In genomic region chr2:154638521-154638920, GRCm38 (mm10) we compare ENCODE assay signal across 23 mouse cellular contexts. TPM values are rescaled to one million over a fixed set of nuclear protein-coding genes. Genes with fewer than 3 reads are reported as not detected.
DNase-seq lines count a peak whose midpoint lies in the region; ATAC-seq and TF ChIP-seq lines count a peak whose summit lies in the region.
"Had no signal": no experiment of that assay in that cellular context is flagged by ENCODE, and none has a peak within 500 bp of the region (broad histone marks: within the 10 kb centered on the region; RNA-seq: fewer than 3 reads in every experiment).

No protein-coding gene starts in this region.

- H3K27me3 ChIP-seq in lung, postnatal 0 days (replicated peaks; ENCODE audit: insufficient read depth, low read length), result no peaks in the 10 kb centered on the region
- no peaks in the 10 kb centered on the region for H3K27me3 ChIP-seq in hindbrain, embryonic 16.5 days (replicated peaks; ENCODE audit: control insufficient read depth, insufficient read depth, low read length)
- H3K27me3 ChIP-seq: embryonic facial prominence, embryonic 12.5 days; forebrain, embryonic 15.5 days; midbrain, embryonic 13.5 days; neural tube, embryonic 13.5 days had no signal

- no peak overlapping the region for H3K4me3 ChIP-seq in layer of hippocampus, adult 2 months
- no peak overlapping the region for H3K4me3 ChIP-seq in lung, postnatal 0 days (ENCODE audit: low read depth, low read length)
- H3K4me3 ChIP-seq in hindbrain, embryonic 16.5 days (ENCODE audit: low read length), result no peak overlapping the region
- H3K4me3 ChIP-seq: embryonic facial prominence, embryonic 12.5 days; forebrain, embryonic 15.5 days; heart, embryonic 10.5 days; hindbrain, embryonic 10.5 days; midbrain, embryonic 13.5 days; neural tube, embryonic 13.5 days had no signal

- H3K9ac ChIP-seq in lung, postnatal 0 days (replicated peaks; ENCODE audit: low read depth), result no peak overlapping the region
- H3K9ac ChIP-seq in hindbrain, embryonic 16.5 days (ENCODE audit: low read depth, low read length), result no peak overlapping the region
- H3K9ac ChIP-seq: embryonic facial prominence, embryonic 12.5 days; forebrain, embryonic 15.5 days; midbrain, embryonic 13.5 days; neural tube, embryonic 13.5 days had no signal

- TF ChIP-seq CTCF in layer of hippocampus, adult 2 months (conservative IDR thresholded peaks at IDR 0.05), result peak; percentile 44
- peak; percentile 20; the same call in 1 of the 2 replicates for TF ChIP-seq CTCF in lung, postnatal 0 days (IDR thresholded peaks at IDR 0.05)

- no peak overlapping the region for H3K4me2 ChIP-seq in lung, postnatal 0 days (replicated peaks; ENCODE audit: low read depth, low read length)
- H3K4me2 ChIP-seq in hindbrain, embryonic 16.5 days (ENCODE audit: low read length), result no peak overlapping the region
- H3K4me2 ChIP-seq: embryonic facial prominence, embryonic 12.5 days; forebrain, embryonic 15.5 days; midbrain, embryonic 13.5 days; neural tube, embryonic 13.5 days had no signal

- H3K27ac ChIP-seq in layer of hippocampus, adult 2 months, result no peak overlapping the region
- H3K27ac ChIP-seq in lung, postnatal 0 days (ENCODE audit: low read length), result no peak overlapping the region
- no peak overlapping the region for H3K27ac ChIP-seq in hindbrain, embryonic 16.5 days (ENCODE audit: low read depth, low read length)
- H3K27ac ChIP-seq: embryonic facial prominence, embryonic 12.5 days; forebrain, embryonic 15.5 days; heart, embryonic 10.5 days; hindbrain, embryonic 10.5 days; midbrain, embryonic 13.5 days; neural tube, embryonic 13.5 days had no signal

- ATAC-seq in lung, postnatal 0 days, result no peak
- no peak for ATAC-seq in hindbrain, embryonic 16.5 days
- ATAC-seq: forebrain, embryonic 15.5 days; midbrain, embryonic 13.5 days had no signal

- H3K9me3 ChIP-seq in lung, postnatal 0 days (ENCODE audit: low read length), result peaks cover 3% of the 10 kb centered on the region; the same call in 1 of the 2 replicates
- peaks cover 5% of the 10 kb centered on the region for H3K9me3 ChIP-seq in hindbrain, embryonic 16.5 days (ENCODE audit: control insufficient read depth, low read length)
- H3K9me3 ChIP-seq: forebrain, embryonic 15.5 days; neural tube, embryonic 13.5 days had no signal

- WGBS in lung, postnatal 0 days, result 98% methylated on average over 3 of the region's 3 CpGs
- 96% methylated on average over 3 of the region's 3 CpGs for WGBS in hindbrain, embryonic 16.5 days

- DNase-seq in layer of hippocampus, adult 2 months (ENCODE audit: low spot score in 2 of 2), result no peak
- no peak for DNase-seq in layer of hippocampus, adult 9-10 months (ENCODE audit: low spot score)
- no peak for DNase-seq in lung, postnatal 0 days (ENCODE audit: low spot score)
- no peak for DNase-seq in lung, adult 18-20 months
- DNase-seq in R1 (ENCODE audit: low read depth, low spot score), result peak; percentile 64
- no peak for DNase-seq in Muller cell, postnatal 12 days (ENCODE audit: inconsistent ontology term)
- DNase-seq: cerebellum, adult 8-10 months; gastrocnemius, postnatal 36 days; kidney, adult 8-10 months; kidney, postnatal 25 days; layer of hippocampus, adult 9-11 months; right cerebral cortex, adult 18-20 months; thymus, adult 18-20 months; thymus, postnatal 4 days had no signal

- TF ChIP-seq EP300 in lung, postnatal 0 days (IDR thresholded peaks at IDR 0.05), result no peak

- peaks cover 11% of the 10 kb centered on the region; the same call in 1 of the 2 replicates for H3K36me3 ChIP-seq in lung, postnatal 0 days (ENCODE audit: insufficient read depth, low read length)
- peaks cover 44% of the 10 kb centered on the region for H3K36me3 ChIP-seq in hindbrain, embryonic 16.5 days (ENCODE audit: control insufficient read depth, insufficient read depth, low read length)

- no peaks in the 10 kb centered on the region for H3K4me1 ChIP-seq in lung, postnatal 0 days (ENCODE audit: insufficient read depth, low read depth, low read length)
- no peaks in the 10 kb centered on the region for H3K4me1 ChIP-seq in hindbrain, embryonic 16.5 days (ENCODE audit: control insufficient read depth, insufficient read depth, low read depth, low read length)
- H3K4me1 ChIP-seq: embryonic facial prominence, embryonic 12.5 days; forebrain, embryonic 15.5 days; heart, embryonic 10.5 days; midbrain, embryonic 13.5 days; neural tube, embryonic 13.5 days had no signal

RNA-seq across cellular contexts. Expression of gene Chmp4b, which starts 13.0 kb away (rescaled TPM):
- 100 to 1,000 TPM; 206 to 215 TPM for total RNA-seq in layer of hippocampus, adult 2 months (2021)
- polyA plus RNA-seq in lung, postnatal 0 days (2015; fragmentation: Nextera tagmentation; extraction: Ambion mirVana), result 33.1 and 33.7 TPM in 2 replicates
- polyA plus RNA-seq in hindbrain, embryonic 16.5 days (2015; fragmentation: Nextera tagmentation; extraction: Ambion mirVana), result 23.0 and 32.2 TPM in 2 replicates

RNA-seq across cellular contexts. Expression of gene 4930519P11Rik, which starts 25.3 kb away (rescaled TPM):
- total RNA-seq in layer of hippocampus, adult 2 months (2021), result not detected
- polyA plus RNA-seq in lung, postnatal 0 days (2015; fragmentation: Nextera tagmentation; extraction: Ambion mirVana), result 0.40 and 0.61 TPM in 2 replicates
- polyA plus RNA-seq in hindbrain, embryonic 16.5 days (2015; fragmentation: Nextera tagmentation; extraction: Ambion mirVana), result 0.35 and 0.82 TPM in 2 replicates
- total RNA-seq: adrenal gland, adult 18-20 months; gastrocnemius, postnatal 36 days had no signal
- polyA plus RNA-seq: heart, postnatal 0 days; hindbrain, embryonic 10.5 days had no signal

RNA-seq across cellular contexts. Expression of gene Zfp341, which starts 25.4 kb away (rescaled TPM):
- 10 to 100 TPM in 1 of 2 experiments, 1 to 10 TPM in 1; 9.1 to 10.8 TPM for total RNA-seq in layer of hippocampus, adult 2 months (2021)
- 0.76 and 1.0 TPM in 2 replicates for polyA plus RNA-seq in lung, postnatal 0 days (2015; fragmentation: Nextera tagmentation; extraction: Ambion mirVana)
- polyA plus RNA-seq in hindbrain, embryonic 16.5 days (2015; fragmentation: Nextera tagmentation; extraction: Ambion mirVana), result 2.0 and 2.3 TPM in 2 replicates

RNA-seq across cellular contexts. Expression of gene Pxmp4, which starts 35.0 kb away (rescaled TPM):
- 10 to 100 TPM; 10.7 to 13.7 TPM for total RNA-seq in layer of hippocampus, adult 2 months (2021)
- 29.0 and 33.5 TPM in 2 replicates for polyA plus RNA-seq in lung, postnatal 0 days (2015; fragmentation: Nextera tagmentation; extraction: Ambion mirVana)
- 18.7 and 20.6 TPM in 2 replicates for polyA plus RNA-seq in hindbrain, embryonic 16.5 days (2015; fragmentation: Nextera tagmentation; extraction: Ambion mirVana)
